Comparison of ENCODE assay signal across 14 mouse cellular contexts in the genomic region with DNA sequence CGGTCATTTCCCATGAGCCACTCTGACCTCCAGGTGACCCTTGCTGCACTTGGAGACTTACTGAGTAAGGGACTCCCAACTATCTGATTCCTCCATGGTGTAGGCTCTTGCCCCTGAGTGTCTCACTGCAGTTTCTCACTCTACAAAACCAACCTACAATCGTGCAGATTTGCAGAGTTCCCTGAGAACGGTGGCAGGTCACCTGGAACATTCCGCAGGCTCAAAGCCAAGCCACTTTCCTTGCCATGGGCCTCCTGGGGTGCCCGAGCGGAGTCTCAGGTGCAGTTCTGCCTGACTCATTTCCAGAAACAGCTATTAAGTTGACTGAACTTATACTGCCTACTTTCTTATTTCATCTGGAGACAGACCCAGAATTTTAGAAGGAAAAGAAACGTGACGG.
DNase-seq lines count a peak whose midpoint lies in the region; ATAC-seq and TF ChIP-seq lines count a peak whose summit lies in the region.
"Had no signal": no experiment of that assay in that cellular context is flagged by ENCODE, and none has a peak within 500 bp of the region (broad histone marks: within the 10 kb centered on the region; RNA-seq: fewer than 3 reads in every experiment).

No protein-coding gene starts in this region.

- H3K4me1 ChIP-seq in cerebellum, adult 2 months (ENCODE audit: control insufficient read depth, insufficient read depth, low read length), result peaks cover 3% of the 10 kb centered on the region; the same call in 1 of the 2 replicates
- H3K4me1 ChIP-seq in thymus, adult 2 months (replicated peaks; ENCODE audit: control insufficient read depth, insufficient read depth, low read length), result no peaks in the 10 kb centered on the region
- H3K4me1 ChIP-seq: forebrain, embryonic 13.5 days; hindbrain, embryonic 15.5 days; lung, embryonic 15.5 days; neural tube, embryonic 13.5 days had no signal

- H3K27ac ChIP-seq in cerebellum, adult 2 months (ENCODE audit: insufficient read depth, low read length), result no peak overlapping the region
- H3K27ac ChIP-seq in thymus, adult 2 months (ENCODE audit: control insufficient read depth, insufficient read depth, low read length), result no peak overlapping the region
- H3K27ac ChIP-seq: forebrain, embryonic 13.5 days; hindbrain, embryonic 15.5 days; lung, embryonic 15.5 days; neural tube, embryonic 13.5 days had no signal

- 32% methylated on average over 8 of the region's 8 CpGs for WGBS in cerebellum, adult 2 months
- WGBS in thymus, adult 2 months, result 91% methylated on average over 8 of the region's 8 CpGs

- H3K27me3 ChIP-seq in cerebellum, adult 2 months (ENCODE audit: control insufficient read depth, insufficient read depth, low read length), result no peaks in the 10 kb centered on the region
- H3K27me3 ChIP-seq in thymus, adult 2 months (ENCODE audit: control insufficient read depth, insufficient read depth, low read length), result no peaks in the 10 kb centered on the region
- H3K27me3 ChIP-seq: forebrain, embryonic 13.5 days; hindbrain, embryonic 15.5 days; lung, embryonic 15.5 days; neural tube, embryonic 13.5 days had no signal

- no peaks in the 10 kb centered on the region for H3K36me3 ChIP-seq in thymus, adult 2 months (ENCODE audit: control insufficient read depth, insufficient read depth, low read length)

- TF ChIP-seq CTCF in cerebellum, adult 2 months (IDR thresholded peaks at IDR 0.05; ENCODE audit: borderline replicate concordance, insufficient read depth, low read depth, low read length), result no peak
- TF ChIP-seq CTCF in thymus, adult 2 months (IDR thresholded peaks at IDR 0.05; ENCODE audit: borderline replicate concordance, control insufficient read depth, extremely low read depth, insufficient read depth, low read length, poor library complexity), result no peak

- ATAC-seq in inflammation-experienced regulatory T-cells, adult 6 months, result no peak
- ATAC-seq: forebrain, embryonic 13.5 days had no signal

- H3K4me3 ChIP-seq in cerebellum, adult 2 months (replicated peaks; ENCODE audit: insufficient read depth, low read depth, low read length), result no peak overlapping the region
- H3K4me3 ChIP-seq in thymus, adult 2 months (ENCODE audit: control insufficient read depth, insufficient read depth, low read length), result no peak overlapping the region
- H3K4me3 ChIP-seq: forebrain, embryonic 13.5 days; hindbrain, embryonic 15.5 days; lung, embryonic 15.5 days; neural tube, embryonic 13.5 days had no signal

- intact Hi-C loops in heart, postnatal 10 days (cut with DNase I), result no loop called here

- DNase-seq in cerebellum, adult 2 months, result peak; percentile 32 to 40
- no peak for DNase-seq in cerebellum, adult 11-12 months
- peak; percentile 19 to 32 for DNase-seq in heart, postnatal 10 days
- DNase-seq in heart, adult 11 months, result no peak
- DNase-seq in brain, adult 2 months (ENCODE audit: low read depth, low spot score), result peak; percentile 13
- DNase-seq in kidney, postnatal 14 days, result peak; percentile 82
- no peak for DNase-seq in thymus, adult 2 months
- DNase-seq: embryo, embryonic 11 days; retina, postnatal 1 day had no signal

- TF ChIP-seq POLR2A in cerebellum, adult 2 months (IDR thresholded peaks at IDR 0.05; ENCODE audit: borderline replicate concordance, insufficient read depth, low read length), result no peak
- TF ChIP-seq POLR2A in thymus, adult 2 months (IDR thresholded peaks at IDR 0.05; ENCODE audit: control insufficient read depth, extremely low read depth, insufficient read depth, low read length, poor library complexity), result no peak

Comparison
In these comparisons a context has a peak if more than half of its experiments do, and no peak if none do; other contexts are left out.
1. DNase-seq: peak in cerebellum, adult 2 months (2 of 2), heart, postnatal 10 days (2 of 2), brain, adult 2 months (single experiment) and kidney, postnatal 14 days (single experiment); none in cerebellum, adult 11-12 months (single experiment), heart, adult 11 months (single experiment) and thymus, adult 2 months (single experiment).